Mouse (Mus musculus): ENCODE results near the gene Tmem108. TPM values are rescaled to one million over a fixed set of nuclear protein-coding genes. Genes with fewer than 3 reads are reported as not detected.

Gene Tmem108
- polyA plus RNA-seq, 2 experiments from 2014 or later, result 1.0 to 3.2 TPM

DNA sequence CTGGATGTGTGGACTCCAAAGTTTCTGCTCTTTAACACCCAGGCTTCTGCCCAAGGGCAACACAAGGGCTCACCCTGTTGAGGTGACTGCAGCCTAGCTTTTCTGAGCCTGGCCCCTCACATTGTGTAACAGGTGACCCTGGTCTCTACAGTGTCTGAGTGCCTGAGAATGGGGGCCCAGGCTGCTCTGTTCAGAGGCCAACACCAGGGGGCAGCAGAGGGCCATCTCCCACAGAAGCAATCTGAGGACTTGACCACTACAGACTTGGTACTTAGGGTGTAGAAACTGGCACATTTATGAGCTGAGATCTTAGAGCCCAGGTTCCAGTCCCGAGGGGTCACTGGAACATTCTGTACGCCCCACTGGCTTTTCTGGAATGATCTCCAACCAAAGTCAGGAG, 271.2 kb downstream of the Tmem108 start:
- peak; percentile 54 for ATAC-seq

DNA sequence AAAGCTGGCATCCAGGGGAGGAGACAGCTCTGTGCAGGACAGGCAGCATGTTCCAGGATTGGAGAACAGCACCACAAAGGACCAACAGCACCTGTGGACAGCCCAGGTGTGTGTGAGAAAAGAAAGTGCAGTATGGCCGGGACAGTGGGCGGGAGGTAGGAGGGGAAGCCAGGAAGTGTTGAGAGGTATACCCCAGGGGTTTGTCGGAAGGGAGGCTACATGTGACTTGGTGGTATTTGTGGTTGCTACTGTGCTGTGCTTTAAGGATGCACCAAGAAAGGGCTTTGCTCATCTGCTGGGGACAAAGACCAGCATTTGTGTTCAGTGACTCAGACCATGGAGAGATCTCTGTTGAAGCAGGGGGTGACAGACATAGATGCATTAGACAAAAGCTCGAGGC, 271.8 kb downstream of the Tmem108 start:
- peak; percentile 59 for ATAC-seq

DNA sequence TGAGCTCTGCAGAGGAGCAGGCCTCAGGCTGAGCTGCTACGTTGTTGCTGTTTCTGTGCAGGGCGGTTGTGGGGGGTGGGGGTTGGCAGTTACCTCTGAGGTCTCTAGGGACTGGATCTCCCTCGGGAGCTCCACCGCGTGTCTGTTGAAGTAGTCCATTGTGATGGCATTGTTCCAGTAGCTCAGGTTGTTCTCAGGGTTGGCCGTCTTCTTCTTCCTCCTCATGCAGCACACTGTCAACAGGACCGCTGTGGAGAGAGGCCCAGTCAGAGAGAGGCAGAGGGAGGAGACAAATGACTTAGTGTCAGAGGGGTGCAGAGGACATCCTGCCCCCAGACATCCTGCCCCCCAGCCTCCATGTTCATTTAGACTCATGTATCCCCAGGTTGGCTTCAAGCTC, 272.5 kb downstream of the Tmem108 start:
- ATAC-seq, result peak; percentile 63

DNA sequence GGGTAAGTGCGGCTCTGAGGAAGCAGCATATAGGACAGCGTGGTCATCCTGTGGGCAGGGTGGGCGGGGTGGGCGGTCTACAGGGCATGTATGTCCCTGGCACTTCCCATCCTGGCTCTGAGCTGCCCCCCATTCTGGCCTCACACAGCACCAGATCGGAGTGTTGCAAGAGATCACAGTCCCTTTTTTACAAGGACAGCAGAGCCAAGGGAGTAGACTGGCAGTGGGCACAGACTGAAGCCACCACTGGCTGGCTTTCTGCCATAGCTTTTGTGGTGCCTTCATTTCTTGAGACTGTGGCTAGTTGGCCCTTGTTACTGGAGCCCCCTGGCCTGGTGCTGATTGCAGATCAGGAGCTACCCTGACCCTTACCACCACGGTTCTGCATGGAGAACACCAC, 275.4 kb downstream of the Tmem108 start:
- ATAC-seq, result no peak

DNA sequence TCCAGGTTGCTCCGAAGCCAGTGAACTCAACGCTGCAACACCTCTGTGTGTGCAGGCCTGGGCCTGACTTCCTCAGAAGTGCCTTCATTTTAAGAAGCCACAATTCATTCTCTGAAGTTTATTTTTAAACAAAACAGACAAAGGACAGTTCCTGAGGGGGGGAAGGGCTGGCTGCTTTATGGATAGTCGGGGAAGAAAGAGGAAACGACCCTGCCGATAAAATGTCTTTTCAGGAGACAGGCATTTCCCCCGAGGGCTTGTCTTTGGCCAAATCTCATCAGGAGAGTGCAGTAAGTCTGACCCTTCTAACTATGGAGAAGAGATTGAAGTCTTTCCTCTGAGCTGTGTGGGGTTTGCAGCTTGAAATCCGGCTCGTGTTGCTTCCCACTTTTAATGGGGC, 276.0 kb downstream of the Tmem108 start:
- ATAC-seq, result no peak

DNA sequence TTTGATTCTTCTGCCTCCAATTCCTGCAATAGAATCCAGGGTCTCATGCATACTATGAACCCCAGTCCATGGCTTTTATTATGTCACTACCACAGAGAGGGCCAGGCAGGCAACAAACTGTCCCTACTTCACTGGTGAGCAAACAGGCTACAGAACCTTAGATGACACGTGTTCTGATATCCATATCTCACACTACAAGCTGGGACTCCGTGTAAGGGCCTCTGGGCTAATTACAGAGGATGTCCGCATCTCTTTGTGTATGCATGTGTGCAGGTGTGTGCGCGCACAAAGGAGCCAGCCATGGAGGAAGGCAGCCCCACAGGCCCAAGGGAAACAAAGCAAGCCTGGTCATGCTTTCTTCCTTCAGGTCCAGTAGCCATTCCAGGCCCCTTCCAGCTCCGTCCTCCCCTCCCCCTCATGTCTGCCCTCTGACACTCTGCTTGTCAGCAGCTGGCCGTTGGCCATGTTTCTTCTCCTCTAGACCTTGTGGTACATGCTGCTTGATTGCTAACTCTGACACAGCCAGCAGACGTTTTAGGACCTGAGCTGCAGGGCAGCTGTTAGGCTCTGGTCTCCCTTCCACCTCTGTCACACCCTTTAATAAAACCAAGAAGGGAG, 280.9 kb downstream of the Tmem108 start:
- no peak for ATAC-seq

DNA sequence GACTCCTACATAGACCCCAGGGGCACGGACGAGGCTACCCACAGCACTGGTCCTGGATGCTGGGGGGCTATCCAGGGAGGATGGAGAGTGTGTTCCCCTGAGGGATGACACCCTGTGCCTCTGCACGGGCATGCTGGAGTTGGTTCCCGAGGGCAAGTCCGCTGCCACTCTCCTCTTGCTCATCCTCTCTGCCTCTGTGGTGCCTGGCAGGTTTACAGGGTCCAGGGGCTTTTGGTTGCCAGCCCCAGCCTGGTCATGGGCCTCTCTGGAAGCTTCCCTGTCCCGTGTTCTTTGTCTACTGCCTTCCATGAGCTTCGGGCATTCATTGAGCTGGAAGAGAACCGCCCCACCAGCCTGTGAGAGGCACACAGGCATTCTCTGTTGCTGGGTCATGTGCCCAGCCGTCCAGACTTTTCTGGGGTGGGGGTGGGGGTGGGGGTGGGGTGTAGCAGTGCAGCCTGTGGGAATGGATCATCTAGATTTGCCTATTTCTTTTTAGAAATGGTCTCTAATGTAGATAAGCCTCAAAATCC, 281.5 kb downstream of the Tmem108 start, which contains the start of gene Bfsp2:
Gene Bfsp2, minus strand, starts transcription at position 377 of the 533 bp plus-strand sequence.
- no peak for ATAC-seq

DNA sequence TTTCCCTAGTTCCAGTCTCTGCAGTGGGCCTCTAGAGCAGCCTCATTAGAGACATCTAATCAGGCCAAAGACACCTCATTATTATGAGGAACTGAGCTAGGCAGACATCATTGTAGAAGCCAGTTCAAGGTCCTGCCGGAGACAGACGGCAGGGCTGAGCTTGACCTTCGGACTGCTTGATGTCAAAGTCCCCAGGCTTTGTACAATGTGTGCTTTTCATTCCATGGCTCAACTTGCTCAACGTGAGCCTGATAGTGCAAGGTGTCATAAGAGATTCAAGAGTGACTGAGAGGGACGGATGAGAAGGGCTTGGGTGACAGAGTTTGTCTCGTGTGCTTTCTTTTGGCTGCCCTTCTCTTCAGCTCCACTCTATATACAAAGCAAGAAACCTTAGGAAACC, 286.2 kb downstream of the Tmem108 start:
- no peak for ATAC-seq

DNA sequence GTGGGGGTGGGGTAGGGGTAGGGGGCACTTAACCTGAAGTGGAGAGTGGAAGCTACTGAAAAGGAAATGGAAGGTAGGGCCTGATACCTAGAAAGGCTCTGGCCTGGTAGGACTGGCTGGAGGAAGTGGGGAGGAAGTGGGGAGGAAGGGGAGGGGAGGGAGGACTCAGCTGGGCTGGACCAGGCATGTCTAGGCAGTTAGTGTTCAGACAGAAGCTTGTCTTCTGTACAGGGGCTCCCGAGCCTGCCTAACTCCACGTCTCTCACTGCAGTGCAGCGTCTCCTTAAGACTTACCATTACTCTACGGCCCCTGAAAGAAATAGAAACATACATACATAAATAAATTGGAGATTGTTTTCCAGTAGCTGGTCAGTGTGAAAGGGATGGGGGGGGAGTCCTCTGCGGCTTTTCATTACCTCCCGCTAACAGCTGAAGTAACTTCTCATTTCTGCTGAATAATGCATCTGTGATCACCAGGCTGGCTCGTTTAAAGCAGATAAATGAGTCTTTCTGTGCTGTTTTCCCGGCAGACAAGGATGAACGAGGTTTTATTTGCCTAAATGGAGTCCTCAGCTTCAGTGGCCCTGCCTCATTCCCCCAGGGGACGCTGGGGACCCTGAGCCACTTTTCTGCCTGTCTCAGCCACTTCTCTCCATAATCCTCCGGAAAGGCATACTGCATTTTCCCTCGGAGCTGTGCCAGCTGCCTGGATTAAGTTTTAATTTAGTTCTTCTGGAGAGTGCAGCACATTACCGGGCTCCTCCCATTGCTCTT, 287.5 kb downstream of the Tmem108 start:
- ATAC-seq, result no peak

DNA sequence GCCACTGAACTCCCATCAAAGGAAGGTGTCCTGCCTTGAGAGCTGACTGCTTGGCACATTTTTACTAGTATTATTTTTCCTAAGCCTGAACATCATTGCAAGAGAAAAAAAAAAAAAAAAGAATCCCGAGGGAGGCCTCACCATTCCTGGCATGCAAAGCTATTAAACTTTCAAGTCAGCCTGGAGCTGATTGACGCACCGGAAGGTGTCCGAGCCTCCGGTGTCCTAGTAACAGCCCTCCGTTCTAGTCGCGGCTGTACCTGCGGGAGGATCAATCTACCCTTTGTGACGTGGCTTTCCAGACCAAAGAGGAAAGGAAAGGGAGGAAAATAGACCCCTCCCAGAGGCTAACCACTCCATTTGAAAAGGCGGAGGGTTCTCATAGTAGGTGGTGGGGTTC, 289.9 kb downstream of the Tmem108 start:
- no peak for ATAC-seq

DNA sequence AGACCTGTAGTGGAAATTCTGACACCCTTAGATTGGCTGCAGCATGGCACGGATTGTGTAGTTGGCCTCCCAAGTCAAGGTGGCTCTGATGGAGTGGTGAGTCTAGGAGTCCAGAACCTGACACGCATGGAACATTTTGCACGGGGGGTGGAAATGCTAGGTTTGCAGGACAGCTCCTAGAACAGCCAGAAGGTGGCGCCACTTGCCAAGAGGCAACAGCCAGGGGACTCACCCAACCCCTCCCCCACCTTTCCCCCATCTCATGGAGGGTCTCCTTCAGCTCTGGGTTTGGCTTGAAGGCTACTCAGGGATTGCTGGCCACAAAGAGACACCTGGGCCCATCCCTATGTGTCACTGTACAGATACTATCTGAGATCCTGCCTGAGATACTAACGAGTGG, 292.1 kb downstream of the Tmem108 start:
- no peak for ATAC-seq

DNA sequence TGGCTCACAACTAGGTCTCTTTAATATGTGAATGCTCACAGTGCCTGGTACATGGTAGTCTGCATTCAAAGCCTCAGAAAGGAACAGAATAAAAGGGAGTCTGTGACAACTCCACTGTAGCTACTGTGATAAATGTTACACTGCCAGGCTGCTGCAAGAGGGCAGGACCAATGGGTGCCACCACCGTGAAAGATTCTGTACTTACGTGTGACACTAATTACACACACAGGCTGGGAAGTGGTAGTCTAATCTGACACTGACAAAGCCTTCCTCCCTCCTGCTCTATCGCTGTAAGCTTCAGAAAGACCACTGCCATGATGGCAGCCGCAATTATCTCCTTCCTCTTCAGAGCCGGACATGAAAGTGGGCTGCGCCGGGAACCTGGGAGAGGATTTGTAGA, 292.7 kb downstream of the Tmem108 start:
- ATAC-seq, result no peak

DNA sequence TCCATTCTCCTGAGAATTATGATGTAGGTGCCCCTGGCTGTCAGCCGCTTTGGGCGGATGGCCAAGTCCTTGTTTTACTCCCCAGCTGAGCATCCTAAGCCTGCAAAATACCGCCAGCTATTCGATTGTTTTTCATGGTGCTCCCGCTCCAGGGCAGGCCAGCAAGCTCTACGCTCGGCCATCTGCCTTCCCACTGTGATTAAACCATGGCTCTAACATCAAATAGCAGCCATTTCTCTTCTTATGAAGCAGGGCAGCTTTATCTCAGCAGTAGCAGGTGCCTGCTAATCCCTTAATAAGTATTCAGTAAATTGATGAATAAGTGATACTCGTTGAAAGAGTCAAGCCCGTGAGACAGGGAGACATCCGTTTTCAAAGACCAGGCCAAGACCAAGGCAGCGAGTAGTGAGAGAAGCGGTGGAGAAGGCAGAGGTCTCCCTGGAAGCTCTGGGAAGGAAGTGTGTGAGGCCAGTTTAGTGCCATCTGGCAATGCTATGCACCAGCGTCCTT, 295.9 kb downstream of the Tmem108 start:
- ATAC-seq, result no peak

DNA sequence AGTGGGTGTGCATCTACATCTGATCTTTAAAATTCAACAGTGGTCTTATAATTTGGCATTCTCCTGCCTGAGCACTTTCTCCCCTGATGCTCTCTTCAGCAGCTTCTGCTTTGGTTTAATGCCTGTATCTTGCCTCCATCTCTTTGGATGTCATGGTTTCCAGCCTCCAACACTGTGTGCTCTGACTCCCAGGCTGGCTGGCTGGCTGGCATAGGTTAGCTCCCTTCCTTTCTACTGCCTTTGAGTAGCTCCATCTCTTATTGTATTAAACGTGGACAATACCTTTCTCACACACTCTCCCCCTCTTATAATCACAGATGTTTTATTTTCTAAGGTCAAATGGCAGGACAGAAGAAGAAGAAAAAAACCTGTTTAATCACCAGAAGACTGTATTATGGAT, 296.3 kb downstream of the Tmem108 start:
- no peak for ATAC-seq

DNA sequence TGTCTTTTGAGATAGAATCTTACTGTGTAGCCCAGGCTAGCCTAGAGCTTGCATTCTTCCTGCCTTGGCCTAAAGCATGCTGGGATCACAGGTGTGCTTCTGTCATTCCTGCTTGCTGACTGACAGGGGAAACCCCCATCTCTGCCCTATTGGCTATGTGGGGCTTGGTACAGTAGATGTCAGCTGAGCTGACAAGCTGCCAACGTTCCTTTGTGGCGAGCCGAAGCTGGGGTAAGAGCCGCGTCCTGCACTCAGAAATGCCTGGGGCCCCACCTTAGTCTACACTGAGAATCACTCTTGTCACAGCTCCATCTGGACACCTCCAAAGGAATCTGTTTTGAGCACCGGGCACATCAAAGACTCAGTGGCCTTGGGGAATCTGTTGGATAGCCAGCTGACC, 297.8 kb downstream of the Tmem108 start:
- ATAC-seq, result no peak

DNA sequence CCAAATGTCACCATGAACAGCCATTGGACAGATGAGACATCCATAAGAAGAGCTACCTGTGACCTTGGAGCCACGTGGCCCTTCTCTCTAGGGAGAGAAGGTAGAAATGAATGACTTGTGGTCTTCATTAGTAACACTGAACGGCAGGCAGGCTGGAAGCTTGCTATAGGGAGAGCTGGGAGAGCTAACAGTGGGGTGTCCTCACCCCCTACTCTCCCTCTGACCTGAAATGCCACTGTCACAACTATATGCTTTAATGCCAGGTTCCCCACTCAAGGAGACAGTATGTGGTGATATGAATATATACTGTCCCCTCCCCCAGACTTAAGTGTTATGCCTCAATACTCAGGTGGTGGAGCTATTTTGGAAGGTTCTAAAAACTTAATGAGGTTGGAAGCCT, 301.8 kb downstream of the Tmem108 start:
- no peak for ATAC-seq

DNA sequence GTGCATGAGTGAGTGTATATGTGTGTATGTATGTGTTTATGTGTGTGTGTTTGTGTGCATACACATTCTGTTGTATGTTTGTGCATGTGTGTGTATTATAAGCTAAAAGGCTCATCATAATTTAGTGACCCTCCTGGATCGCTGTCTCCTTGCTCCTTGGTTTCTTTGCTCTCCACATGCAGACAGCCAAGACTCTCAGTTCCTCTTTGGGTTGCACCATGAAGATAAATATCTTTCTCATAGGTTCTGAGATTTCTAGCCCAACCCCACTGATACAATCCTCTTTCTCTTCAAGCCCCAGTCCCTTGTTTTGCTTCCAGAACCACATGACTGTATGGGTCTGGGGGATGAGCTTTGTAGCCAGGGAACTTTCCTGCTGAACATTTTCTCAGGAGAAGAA, 302.3 kb downstream of the Tmem108 start:
- ATAC-seq, result no peak

DNA sequence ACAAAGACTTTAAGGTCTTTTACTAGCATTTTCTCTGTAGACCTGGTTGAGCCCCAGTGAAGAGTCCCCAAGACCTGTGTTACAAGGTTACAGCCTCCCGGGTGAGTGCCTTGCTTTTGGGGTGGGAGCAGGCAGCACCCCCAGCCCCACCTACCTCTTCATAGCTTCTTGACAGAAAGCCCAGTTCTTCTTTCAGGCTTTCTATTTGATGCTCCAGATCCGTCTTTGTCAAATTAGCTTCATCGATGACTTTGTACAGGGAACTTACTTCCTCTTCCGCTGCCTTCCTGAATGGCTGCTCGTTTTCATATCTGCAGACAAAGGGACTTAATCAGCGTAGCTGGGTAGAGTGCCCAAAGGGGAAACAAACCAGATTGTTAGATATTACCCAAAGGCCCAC, 312.0 kb downstream of the Tmem108 start:
- no peak for ATAC-seq

DNA sequence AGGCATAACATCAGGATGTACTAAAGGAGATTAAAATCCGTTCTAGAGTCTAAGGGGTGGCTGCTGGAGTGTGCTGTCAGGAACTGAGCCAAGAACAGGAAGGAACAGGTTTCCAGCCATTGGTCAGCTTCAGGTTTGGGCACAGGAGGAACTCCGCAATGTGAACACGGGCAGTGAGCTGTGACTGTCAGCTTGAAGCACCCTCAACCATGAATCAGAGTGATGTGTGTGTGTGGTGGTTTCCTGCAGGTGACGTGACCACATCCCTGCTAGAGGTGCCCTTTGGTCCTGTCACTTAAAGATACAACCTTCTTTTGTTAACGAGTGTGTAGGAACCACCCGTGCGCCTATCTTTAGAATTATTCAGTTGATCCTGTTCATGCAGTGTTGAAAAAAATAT, 312.5 kb downstream of the Tmem108 start:
- peak; percentile 57 for ATAC-seq

DNA sequence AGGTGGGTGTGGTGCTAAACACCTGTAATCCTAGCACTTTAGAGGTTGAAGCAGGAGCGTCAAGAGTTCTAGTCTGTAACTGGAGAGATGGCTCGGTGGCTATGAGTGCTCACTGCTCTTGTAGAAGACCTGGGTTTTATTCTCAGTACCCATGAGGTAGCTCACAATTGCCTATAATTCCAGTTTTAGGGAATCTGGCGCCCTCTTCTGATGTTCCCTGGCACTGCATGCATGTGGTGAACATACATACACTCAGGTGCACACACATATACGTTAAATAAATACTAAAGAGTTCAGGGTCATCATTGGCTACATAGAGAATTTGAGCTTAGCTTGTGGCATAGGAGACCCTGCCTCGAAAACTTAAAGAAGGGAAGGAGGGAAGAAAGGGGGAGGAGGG, 317.0 kb downstream of the Tmem108 start:
- no peak for ATAC-seq

DNA sequence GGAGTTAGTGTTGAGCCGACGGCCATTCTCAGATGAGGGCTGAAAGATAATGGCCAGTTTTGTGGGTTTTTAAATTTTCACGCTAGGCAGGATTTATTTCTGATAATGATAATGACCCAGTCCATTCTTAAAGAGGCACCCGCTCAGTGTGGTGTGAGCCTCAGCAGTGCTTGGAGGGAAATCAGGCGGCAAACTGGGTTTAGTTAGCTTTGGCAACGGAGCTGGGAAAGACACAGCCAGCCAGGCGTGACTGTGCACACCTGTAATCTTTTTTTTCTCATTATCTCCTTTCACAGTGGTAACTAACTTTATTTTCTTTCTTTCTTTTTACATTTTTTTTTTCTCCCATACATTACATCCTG, 317.8 kb downstream of the Tmem108 start:
- no peak for ATAC-seq

DNA sequence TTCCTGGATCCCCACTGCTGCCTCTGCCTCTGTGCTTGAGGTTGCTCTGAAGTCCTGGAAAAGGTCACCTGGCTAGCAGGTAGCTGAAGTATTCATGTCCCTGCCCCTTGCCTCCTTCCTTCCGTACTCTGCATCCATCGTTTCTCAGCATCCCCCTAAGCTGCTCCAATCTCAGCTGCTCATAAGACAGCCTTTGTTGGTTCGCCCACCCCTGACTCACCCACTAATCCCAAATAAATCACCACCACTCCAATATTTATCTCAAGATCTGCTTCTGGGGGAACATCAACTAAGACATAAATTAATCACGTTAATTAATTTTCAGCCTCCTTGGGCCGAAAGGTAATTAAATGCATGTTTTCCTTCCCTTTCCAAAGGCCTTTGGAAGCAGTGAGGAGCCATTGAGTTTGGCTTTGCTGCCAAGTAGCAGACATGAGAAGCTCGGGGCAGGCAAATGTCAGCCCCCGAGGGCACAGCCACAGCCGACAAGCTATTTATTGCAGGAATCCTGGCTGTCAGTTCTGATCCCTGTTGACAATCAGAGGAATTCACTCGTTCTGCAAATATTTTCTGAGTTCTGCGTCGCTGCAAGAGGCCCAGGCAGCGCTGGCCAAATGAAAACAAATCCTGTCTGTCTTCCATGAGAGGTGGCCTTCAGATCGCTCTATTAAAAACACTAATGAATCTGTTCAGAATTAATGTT, 318.4 kb downstream of the Tmem108 start:
- no peak for ATAC-seq

DNA sequence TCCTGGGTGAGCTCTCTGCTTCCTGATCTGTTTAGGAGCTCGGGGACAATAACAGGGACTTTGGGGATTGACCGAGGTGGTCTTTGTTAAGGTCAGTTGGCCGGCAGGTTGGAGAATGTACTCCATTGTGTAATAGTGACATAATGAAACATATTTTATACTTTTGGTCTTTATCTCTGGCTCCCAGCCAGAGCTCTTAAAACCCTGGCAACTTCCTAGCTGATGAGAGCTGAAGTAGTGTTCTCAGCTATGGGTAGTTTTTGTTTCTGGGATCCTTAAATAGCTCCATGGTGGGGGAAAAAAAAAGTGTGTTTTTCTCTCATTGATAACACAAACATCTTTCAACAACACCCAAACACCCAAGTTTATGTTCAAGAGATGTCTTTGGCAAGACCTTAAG, 321.0 kb downstream of the Tmem108 start:
- no peak for ATAC-seq

DNA sequence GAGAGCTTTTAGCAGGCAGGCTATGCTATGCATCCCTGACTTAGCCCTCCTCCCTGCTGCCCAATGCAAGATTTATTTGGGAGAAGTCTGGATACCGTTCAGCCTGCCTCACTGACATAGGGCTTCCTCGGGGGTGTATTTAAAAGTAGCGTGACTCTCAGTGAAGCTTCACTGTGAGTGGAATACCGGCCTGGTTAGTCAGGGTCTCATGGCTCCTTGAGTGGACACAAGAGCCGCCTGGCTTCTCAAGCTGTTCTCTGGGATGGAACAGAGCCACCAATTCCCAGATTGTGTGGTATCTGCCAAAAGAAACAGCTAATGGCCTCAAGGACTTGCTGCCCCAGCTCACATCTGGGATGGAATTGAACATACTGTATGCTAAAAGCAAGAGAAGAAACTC, 324.5 kb downstream of the Tmem108 start:
- no peak for ATAC-seq

All from CD4-positive, CD25-positive, alpha-beta regulatory T cell, adult 4 months (primary cell).